Mouse (Mus musculus) forebrain, embryonic 12.5 days (tissue): ENCODE measurements at regions not wholly inside any gene's neighbourhood (a gene's known extent, or its start where the extent isn't known, plus 50 kb on each side); places are given as distances from the start of the nearest gene placed in this dataset.

Source experiments
- ATAC-seq: fragments of 200-750 bp; cut with Nextera tagmentation; 2 replicates; pipeline ENCODE4 v1.8.0; 2017; ENCODE audit warnings: moderate TSS enrichment; ENCODE audit not compliant: low FRiP score
- H3K27ac ChIP-seq: fragments of 300-500 bp; sonication (generic); 2 replicates; pipeline ENCODE4 v1.5.1; 2016; ENCODE audit warnings: mild to moderate bottlenecking
- H3K27me3 ChIP-seq: fragments of 300-500 bp; sonication (generic); 2 replicates; pipeline ENCODE4 v1.6.1; 2016; ENCODE audit warnings: mild to moderate bottlenecking
- H3K36me3 ChIP-seq: fragments of 300-500 bp; sonication (generic); replicated peaks from 2 replicates; pipeline ENCODE4 v1.6.1; 2016; ENCODE audit warnings: mild to moderate bottlenecking
- H3K4me1 ChIP-seq: fragments of 300-500 bp; sonication (generic); 2 replicates; pipeline ENCODE4 v1.6.1; 2016
- H3K4me2 ChIP-seq: fragments of 300-500 bp; sonication (generic); 2 replicates; pipeline ENCODE4 v1.6.1; 2016; ENCODE audit warnings: mild to moderate bottlenecking, moderate library complexity
- H3K4me3 ChIP-seq: fragments of 300-500 bp; sonication (generic); replicated peaks from 2 replicates; pipeline ENCODE4 v1.5.1; 2016; ENCODE audit warnings: mild to moderate bottlenecking
- H3K9ac ChIP-seq: fragments of 300-500 bp; sonication (generic); 2 replicates; pipeline ENCODE4 v1.6.1; 2016; ENCODE audit warnings: mild to moderate bottlenecking
- H3K9me3 ChIP-seq: fragments of 300-500 bp; sonication (generic); 2 replicates; pipeline ENCODE4 v1.6.1; 2016
- WGBS: fragments of 180-500 bp; shearing (Covaris S2); methylation state at CpG from one replicate; pipeline ENCODE4 v1.1.7; 2016; 5-methylcytosine and 5-hydroxymethylcytosine counted together

DNA sequence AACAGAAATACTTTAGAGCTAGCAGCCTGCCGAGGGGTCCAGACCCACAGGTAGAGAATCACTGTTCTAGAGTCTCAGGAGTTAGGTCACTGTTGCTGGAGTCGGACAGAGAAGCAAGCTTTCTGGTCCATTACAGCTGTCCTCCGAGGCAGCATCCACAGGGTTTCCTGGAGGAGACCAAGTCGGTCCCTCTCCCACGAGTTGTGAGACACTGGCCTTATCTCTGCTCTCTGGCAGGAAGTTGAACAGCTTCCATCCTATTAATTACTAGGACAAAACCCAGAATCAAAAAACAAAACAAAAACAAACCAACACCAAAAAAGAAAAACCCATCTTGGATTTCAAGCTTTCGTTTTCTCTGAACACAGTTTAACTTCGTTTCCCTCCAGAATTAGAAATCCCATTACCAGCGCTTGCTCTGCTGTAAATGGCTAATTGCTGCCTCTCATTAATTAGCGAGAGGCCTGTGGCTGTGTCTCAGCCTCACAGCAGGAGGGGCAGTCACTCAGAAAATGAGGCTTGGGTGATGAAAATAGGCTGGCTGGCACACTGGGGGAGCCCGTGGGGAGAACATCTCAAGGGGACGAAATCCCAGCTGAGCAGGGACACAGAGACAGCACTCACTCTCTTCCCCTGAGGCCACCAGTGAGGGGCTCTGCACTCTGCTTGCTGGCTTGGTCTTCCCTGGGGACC is 201.3 kb downstream of the Adgrd1 start:
- no peak overlapping the region for H3K4me3 ChIP-seq
- ATAC-seq = no peak
- peaks cover 19% of the 10 kb centered on the region for H3K4me1 ChIP-seq
- 15% methylated on average over 11 of the region's 11 CpGs for whole genome bisulfite sequencing
- no peak overlapping the region for H3K27ac ChIP-seq
- H3K9ac ChIP-seq = no peak overlapping the region
- no peaks in the 10 kb centered on the region for H3K9me3 ChIP-seq
- peaks cover 33% of the 10 kb centered on the region for H3K27me3 ChIP-seq
- no peaks in the 10 kb centered on the region for H3K36me3 ChIP-seq
- H3K4me2 ChIP-seq = peak overlapping the region; percentile 21; the same call in 1 of the 2 replicates

DNA sequence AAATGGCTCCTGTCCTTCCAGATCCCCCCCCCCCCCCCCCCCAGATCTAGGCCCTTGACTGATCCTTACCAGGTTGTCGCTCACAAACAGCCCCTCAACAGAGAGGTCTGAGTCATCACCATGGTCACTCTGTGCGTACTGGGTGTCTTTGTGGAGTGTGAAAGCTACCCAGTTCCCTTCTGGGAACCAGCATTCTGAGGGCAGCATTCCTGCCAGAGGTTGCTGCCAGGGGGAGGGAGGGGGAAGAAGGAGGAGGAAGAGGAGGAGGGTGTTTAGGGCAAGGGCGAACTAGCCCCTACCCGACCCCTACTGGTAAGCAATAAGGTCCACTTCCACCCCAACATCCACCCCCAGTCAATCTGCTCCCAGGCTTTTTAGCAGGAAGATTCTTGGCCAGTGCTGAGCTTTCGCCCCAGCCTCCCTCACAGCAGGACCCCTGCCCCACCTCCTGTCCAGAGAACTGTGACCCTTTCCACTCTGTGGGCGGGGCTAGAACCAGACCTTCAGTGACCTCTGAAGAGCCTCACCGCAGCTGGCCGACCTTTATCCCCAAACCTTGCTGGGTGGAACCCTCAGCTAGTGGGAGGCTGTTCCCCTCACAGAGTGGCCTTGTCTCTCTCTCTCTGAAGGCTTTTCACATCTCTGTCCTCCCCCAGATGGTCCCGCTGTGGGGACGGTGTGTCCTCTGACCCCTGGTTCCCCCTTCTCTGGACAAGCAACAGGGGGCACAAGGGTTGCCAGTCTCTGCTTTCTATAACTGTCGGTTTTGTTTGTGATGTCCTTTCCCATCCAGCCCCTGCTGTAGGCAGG is 202.2 kb upstream of the Sfswap start:
- Histone ChIP-seq H3K4me2 (no peak overlapping the region), H3K4me1 (peaks cover 19% of the 10 kb centered on the region), H3K9me3 (no peaks in the 10 kb centered on the region), H3K36me3 (no peaks in the 10 kb centered on the region), H3K27ac (no peak overlapping the region), H3K9ac (no peak overlapping the region), H3K27me3 (peaks cover 33% of the 10 kb centered on the region), H3K4me3 (no peak overlapping the region)
- ATAC-seq = no peak
- WGBS = 11% methylated on average over 10 of the region's 11 CpGs

DNA sequence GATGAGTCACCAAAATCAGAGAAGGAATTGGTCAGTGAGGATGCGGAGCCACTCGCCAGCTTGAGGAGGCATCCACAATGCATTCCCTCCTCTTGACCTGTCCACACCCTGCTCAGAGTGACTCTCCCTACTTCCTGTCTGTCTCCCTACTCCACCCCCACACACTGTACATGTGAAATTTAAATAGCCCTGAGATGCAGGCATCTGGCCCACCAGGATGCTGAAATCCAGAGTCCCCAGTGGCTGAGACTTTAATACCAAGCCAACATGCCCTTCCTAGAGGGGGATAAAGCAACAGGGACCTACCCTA is 201.6 kb upstream of the Sfswap start:
- 44% methylated on average over 2 of the region's 2 CpGs for WGBS
- peaks cover 33% of the 10 kb centered on the region for H3K27me3 ChIP-seq

DNA sequence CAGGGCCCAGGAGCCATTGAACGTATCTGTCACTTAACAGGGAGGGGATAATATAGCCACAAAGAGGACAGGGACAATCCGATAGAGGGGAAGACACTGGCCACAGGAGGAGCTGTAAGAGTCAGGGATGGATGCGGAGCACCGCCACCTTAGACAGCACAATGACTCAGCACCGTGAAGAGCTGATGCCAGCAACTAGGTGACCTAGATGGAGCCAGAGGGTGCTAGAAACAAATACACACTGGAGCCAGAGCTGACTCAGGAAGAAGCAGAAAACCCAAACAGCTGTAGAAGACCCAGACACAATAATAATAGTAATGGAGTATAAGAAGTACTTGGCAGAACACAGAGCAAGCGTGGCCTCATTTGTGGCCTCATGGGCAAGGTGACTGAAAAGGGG is 200.6 kb upstream of the Sfswap start:
- Histone ChIP-seq H3K27ac (no peak overlapping the region), H3K4me2 (no peak overlapping the region), H3K9ac (no peak overlapping the region), H3K27me3 (peaks cover 30% of the 10 kb centered on the region; the same call in 1 of the 2 replicates), H3K9me3 (no peaks in the 10 kb centered on the region), H3K36me3 (no peaks in the 10 kb centered on the region), H3K4me3 (no peak overlapping the region), H3K4me1 (peaks cover 19% of the 10 kb centered on the region)
- 87% methylated on average over 6 of the region's 6 CpGs for WGBS
- no peak for ATAC-seq

More for the DNA sequence above, 201.6 kb upstream of the Sfswap start:
- Histone ChIP-seq H3K4me1 (peaks cover 19% of the 10 kb centered on the region), H3K27ac (no peak overlapping the region), H3K9ac (no peak overlapping the region), H3K9me3 (no peaks in the 10 kb centered on the region), H3K36me3 (no peaks in the 10 kb centered on the region), H3K4me3 (no peak overlapping the region), H3K4me2 (no peak overlapping the region)
- ATAC-seq = no peak

DNA sequence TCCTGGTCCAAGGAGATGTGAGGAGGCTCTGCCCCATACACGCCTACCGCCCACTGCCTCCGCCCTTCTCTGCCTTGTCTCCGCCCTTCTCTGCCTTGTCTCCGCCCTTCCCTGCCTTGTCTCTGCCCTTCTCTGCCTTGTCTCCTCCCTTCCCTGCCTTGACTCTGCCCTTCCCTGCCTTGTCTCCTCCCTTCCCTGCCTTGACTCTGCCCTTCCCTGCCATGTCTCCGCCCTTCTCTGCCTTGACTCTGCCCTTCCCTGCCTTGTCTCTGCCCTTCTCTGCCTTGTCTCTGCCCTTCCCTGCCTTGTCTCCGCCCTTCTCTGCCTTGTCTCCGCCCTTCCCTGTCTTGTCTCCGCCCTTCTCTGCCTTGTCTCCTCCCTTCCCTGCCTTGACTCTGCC is 185.4 kb upstream of the Sfswap start:
- Histone ChIP-seq H3K4me3 (no peak overlapping the region), H3K4me2 (no peak overlapping the region), H3K9ac (no peak overlapping the region), H3K36me3 (no peaks in the 10 kb centered on the region), H3K27ac (no peak overlapping the region), H3K9me3 (no peaks in the 10 kb centered on the region), H3K27me3 (no peaks in the 10 kb centered on the region), H3K4me1 (peaks cover 5% of the 10 kb centered on the region; the same call in 1 of the 2 replicates)
- 50% methylated on average over 8 of the region's 9 CpGs for WGBS
- ATAC-seq = no peak

DNA sequence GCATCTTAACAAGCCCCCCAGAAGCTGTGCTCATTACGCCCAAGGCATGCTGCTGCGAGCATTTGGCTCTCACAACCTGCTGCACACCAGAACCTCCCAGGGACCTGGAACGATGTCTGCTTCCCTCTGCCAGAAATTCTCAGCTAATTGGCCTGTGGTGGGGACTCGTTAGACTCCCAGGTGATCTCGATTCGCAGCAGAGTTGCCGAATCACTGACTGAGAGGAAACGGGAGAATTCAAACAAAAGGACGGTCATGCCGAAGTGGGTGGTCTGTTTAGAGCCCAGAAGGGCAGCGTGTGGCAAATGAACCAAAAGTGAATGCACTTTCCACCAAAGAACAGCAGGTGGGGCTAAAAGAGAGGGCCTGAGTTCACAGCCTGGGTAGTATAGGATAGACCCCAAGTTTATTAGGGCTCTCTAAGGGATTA is 169.9 kb upstream of the Sfswap start:
- WGBS = 10% methylated on average over 11 of the region's 11 CpGs
- no peaks in the 10 kb centered on the region for H3K4me1 ChIP-seq
- no peak overlapping the region for H3K4me2 ChIP-seq
- ATAC-seq = no peak
- no peak overlapping the region for H3K9ac ChIP-seq
- H3K36me3 ChIP-seq = no peaks in the 10 kb centered on the region
- no peaks in the 10 kb centered on the region for H3K9me3 ChIP-seq
- no peaks in the 10 kb centered on the region for H3K27me3 ChIP-seq
- no peak overlapping the region for H3K4me3 ChIP-seq
- H3K27ac ChIP-seq = no peak overlapping the region

DNA sequence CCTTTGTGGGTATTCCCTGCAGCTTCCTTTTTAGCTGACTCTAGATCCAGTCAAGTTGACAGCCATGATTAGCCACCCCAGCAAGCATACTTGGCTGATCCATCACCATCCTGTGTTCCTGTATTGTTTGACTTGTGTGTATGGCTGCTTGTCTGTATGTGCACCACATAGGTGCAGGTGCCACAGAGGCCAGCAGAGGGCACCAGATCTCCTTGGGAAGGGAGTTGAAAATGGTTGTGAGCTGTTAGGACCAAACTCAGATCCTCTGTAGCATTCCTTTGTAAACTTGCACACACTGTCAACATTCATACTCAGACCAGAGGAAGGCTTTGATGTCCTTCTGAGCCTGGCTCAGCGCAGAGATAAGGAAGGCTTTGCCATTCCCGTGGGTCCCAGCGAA is 169.0 kb upstream of the Sfswap start:
- Histone ChIP-seq H3K27me3 (no peaks in the 10 kb centered on the region), H3K4me1 (no peaks in the 10 kb centered on the region), H3K4me3 (no peak overlapping the region), H3K36me3 (no peaks in the 10 kb centered on the region), H3K27ac (no peak overlapping the region), H3K9ac (no peak overlapping the region), H3K4me2 (no peak overlapping the region), H3K9me3 (no peaks in the 10 kb centered on the region)
- WGBS = 95% methylated on average over 3 of the region's 3 CpGs
- ATAC-seq = no peak

DNA sequence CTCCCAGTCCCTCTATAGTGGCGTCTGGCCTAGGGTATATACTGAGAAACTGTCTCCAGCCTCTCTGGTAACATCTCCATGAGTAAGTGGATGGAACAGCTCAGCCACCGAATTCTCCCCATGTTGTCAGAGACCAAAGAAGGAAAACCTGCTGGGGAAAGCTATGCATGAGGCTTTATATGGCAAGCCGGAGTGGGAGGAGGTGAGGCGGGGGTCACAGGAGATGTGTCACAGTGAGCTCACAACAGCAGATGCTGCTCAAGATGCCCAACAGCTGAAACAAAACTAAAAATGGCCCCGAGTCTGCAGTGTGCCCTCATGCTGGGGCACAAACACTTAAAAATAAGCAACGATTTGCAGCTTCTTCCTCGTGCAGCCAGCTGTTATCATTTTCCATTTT is 162.5 kb upstream of the Sfswap start:
- Histone ChIP-seq H3K9ac (no peak overlapping the region), H3K4me1 (no peaks in the 10 kb centered on the region), H3K36me3 (no peaks in the 10 kb centered on the region), H3K9me3 (no peaks in the 10 kb centered on the region), H3K4me2 (no peak overlapping the region), H3K27ac (no peak overlapping the region), H3K27me3 (no peaks in the 10 kb centered on the region), H3K4me3 (no peak overlapping the region)
- ATAC-seq = no peak
- WGBS = 69% methylated on average over 7 of the region's 7 CpGs

DNA sequence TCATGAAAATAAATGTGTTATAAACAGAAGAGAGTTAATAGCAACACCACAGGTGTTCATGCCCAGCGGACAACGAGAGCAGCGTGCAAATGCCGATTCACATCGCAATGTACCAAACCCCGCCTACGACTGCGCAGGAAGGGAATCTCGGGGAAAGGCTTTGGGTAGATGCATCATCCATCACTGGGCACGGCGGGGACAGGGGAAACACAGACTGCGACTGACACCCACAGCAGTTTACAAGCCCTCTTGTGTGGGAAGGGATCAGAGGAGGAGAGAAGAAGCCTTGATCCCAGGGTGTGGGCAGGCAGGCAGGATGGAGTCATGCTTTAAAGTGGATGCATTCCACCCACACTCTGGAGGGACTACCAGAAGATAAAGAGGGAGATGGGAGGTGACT is 157.0 kb upstream of the Sfswap start:
- no peak for ATAC-seq
- Histone ChIP-seq H3K36me3 (no peaks in the 10 kb centered on the region), H3K4me1 (no peaks in the 10 kb centered on the region), H3K9me3 (no peaks in the 10 kb centered on the region), H3K27me3 (no peaks in the 10 kb centered on the region), H3K27ac (no peak overlapping the region), H3K4me2 (no peak overlapping the region), H3K4me3 (no peak overlapping the region), H3K9ac (no peak overlapping the region)
- WGBS = 85% methylated on average over 12 of the region's 12 CpGs

DNA sequence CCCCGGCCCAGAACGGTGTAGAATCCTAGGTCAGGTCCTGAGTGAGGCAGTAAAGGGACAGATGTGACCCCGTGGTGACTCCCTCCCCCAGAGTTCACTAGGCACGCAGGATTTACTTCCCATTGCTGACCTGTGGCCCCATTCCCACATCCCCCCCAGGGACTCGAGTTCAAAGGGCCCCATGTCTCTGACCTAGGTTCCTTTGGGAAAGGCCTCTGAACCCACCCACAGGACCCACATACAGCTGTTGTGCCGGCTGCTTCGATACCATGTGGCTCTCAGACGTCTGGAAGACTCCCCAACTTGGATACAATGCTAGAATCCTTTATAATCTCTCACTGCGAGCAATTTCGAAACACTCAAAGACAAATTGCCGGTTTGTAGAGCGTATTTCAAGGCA is 151.0 kb upstream of the Sfswap start:
- Histone ChIP-seq H3K4me1 (peaks cover 8% of the 10 kb centered on the region), H3K36me3 (no peaks in the 10 kb centered on the region), H3K4me3 (no peak overlapping the region), H3K27ac (no peak overlapping the region), H3K9ac (no peak overlapping the region), H3K9me3 (no peaks in the 10 kb centered on the region), H3K4me2 (no peak overlapping the region), H3K27me3 (no peaks in the 10 kb centered on the region)
- ATAC-seq = no peak
- 70% methylated on average over 12 of the region's 12 CpGs for WGBS

DNA sequence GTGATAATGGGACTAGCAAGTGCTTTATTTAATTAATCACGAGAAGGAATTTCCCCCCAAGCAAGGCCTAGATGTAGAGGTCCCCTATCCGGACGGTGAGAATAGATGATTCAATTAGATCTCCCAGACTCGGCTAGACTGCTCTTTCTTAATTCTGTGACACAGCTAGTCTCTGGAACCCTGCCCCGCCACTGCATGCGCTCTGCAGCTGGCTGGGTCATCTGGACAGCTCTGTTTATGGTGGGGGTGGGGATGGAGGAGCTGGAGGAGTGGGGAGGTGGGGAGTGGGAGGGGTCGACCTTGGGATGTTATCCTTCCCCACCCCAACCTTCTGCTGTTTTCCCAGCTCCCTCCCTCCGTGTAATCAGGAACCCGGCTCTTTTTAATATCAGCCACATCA is 147.5 kb upstream of the Sfswap start:
- no peak for ATAC-seq
- H3K4me3 ChIP-seq = no peak overlapping the region
- 34% methylated on average over 9 of the region's 9 CpGs for WGBS
- H3K27ac ChIP-seq = no peak overlapping the region
- no peak overlapping the region for H3K4me2 ChIP-seq
- H3K4me1 ChIP-seq = peaks cover 8% of the 10 kb centered on the region
- H3K9me3 ChIP-seq = no peaks in the 10 kb centered on the region
- no peak overlapping the region for H3K9ac ChIP-seq
- no peaks in the 10 kb centered on the region for H3K36me3 ChIP-seq
- no peaks in the 10 kb centered on the region for H3K27me3 ChIP-seq

DNA sequence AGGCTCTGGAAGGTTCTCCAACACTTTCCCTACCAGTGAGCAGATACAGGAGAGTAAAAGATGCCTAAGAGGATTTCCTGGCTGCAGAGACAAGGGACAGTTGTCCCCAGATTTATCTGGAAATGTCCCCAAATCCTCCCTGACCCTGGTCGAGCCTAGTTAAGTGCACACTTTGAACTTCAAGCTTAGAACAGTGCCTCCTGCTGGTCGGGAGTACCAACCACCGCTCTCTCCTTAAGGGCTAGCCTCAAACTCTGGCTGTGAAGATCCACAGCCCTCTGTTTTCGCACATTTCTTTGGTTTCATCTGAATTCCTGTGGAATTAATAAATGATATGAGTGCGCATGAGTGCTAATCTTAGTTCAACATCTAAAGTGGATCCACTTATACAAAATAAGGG is 146.1 kb upstream of the Sfswap start:
- no peak overlapping the region for H3K9ac ChIP-seq
- 87% methylated on average over 5 of the region's 5 CpGs for whole genome bisulfite sequencing
- H3K27me3 ChIP-seq = no peaks in the 10 kb centered on the region
- no peak overlapping the region for H3K4me2 ChIP-seq
- peaks cover 8% of the 10 kb centered on the region for H3K4me1 ChIP-seq
- ATAC-seq = no peak
- H3K9me3 ChIP-seq = no peaks in the 10 kb centered on the region
- H3K4me3 ChIP-seq = no peak overlapping the region
- no peak overlapping the region for H3K27ac ChIP-seq
- H3K36me3 ChIP-seq = no peaks in the 10 kb centered on the region

DNA sequence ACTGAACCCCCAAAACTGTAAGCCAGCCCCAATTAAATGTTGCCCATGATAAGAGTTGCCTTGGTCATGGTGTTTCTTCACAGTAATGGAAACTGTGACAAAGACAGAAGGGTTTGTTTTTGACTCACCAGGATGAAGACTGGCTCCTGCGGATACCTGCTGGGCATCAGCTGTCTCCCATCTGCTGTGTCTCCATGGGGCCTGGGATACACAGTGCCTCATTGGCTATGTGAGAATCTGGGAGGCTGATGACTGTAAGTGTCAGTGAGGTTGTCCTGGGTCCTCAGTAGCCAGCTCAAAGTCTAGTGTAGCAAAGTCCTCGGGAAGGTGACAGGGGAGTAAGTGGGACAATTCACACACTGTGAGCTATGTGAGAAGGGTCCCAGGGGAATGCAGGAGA is 139.5 kb upstream of the Sfswap start:
- no peak overlapping the region for H3K4me2 ChIP-seq
- no peaks in the 10 kb centered on the region for H3K27me3 ChIP-seq
- no peak overlapping the region for H3K27ac ChIP-seq
- no peaks in the 10 kb centered on the region for H3K36me3 ChIP-seq
- H3K4me1 ChIP-seq = no peaks in the 10 kb centered on the region
- H3K4me3 ChIP-seq = no peak overlapping the region
- H3K9ac ChIP-seq = no peak overlapping the region
- WGBS = 88% methylated on average over 2 of the region's 2 CpGs
- no peak for ATAC-seq
- no peaks in the 10 kb centered on the region for H3K9me3 ChIP-seq
